Mouse (Mus musculus) cortical plate, adult 2 months (tissue): ENCODE results near the gene Sobp. TPM values are rescaled to one million over a fixed set of nuclear protein-coding genes. Genes with fewer than 3 reads are reported as not detected.

Experiments used
- H3K27ac ChIP-seq: fragments of 200-500 bp; 2 replicates; pipeline ENCODE4 v1.5.1; 2012; ENCODE audit warnings: low read length, control low read depth, inconsistent platforms; ENCODE audit not compliant: insufficient read depth
- H3K4me1 ChIP-seq: fragments of 200-500 bp; 2 replicates; pipeline ENCODE4 v1.6.1; 2011; ENCODE audit warnings: low read length; ENCODE audit not compliant: control insufficient read depth, insufficient read depth
- H3K4me3 ChIP-seq: fragments of 200-500 bp; 2 replicates; pipeline ENCODE4 v1.5.1; 2011; ENCODE audit warnings: mild to moderate bottlenecking, low read length, control low read depth; ENCODE audit not compliant: insufficient read depth
- CTCF ChIP-seq: fragments of 200-500 bp; IDR thresholded peaks from 2 replicates; pipeline ENCODE4 v1.5.1; 2011; ENCODE audit warnings: mild to moderate bottlenecking, control low read depth, low read length; ENCODE audit not compliant: insufficient read depth; ENCODE audit errors: extremely low read depth
- POLR2A ChIP-seq: fragments of 200-500 bp; IDR thresholded peaks from 2 replicates; pipeline ENCODE4 v1.6.1; 2011; ENCODE audit warnings: mild to moderate bottlenecking, low read length, control low read depth; ENCODE audit not compliant: insufficient read depth; ENCODE audit errors: extremely low read depth
- polyA plus RNA-seq: library from polyadenylated mRNA; depleted of rRNA; stranded (reverse); fragments of >200 nt; gene quantifications from 2 replicates; pipeline ENCODE4 v1.2.3, GENCODE M21; 2012

Sobp gene
- polyA plus RNA-seq, 1 experiment, result 21.9 TPM

- Histone ChIP-seq H3K4me3 (no peak overlapping the region), H3K27ac (no peak overlapping the region), H3K4me1 (peaks cover 2% of the 10 kb centered on the region; the same call in 1 of the 2 replicates)
- TF ChIP-seq POLR2A (no peak), CTCF (no peak)
These were observed 169.3 kb downstream of the Sobp start for GRCm38 (mm10) chr10:43005031-43005430.

GRCm38 (mm10) chr10:43004174-43004734, 170.1 kb downstream of the Sobp start:
- H3K4me3 ChIP-seq, result no peak overlapping the region
- peaks cover 2% of the 10 kb centered on the region; the same call in 1 of the 2 replicates for H3K4me1 ChIP-seq
- no peak overlapping the region for H3K27ac ChIP-seq
- TF ChIP-seq POLR2A, result no peak
- TF ChIP-seq CTCF, result no peak

GRCm38 (mm10) chr10:43003466-43003757, 170.9 kb downstream of the Sobp start:
- peaks cover 2% of the 10 kb centered on the region; the same call in 1 of the 2 replicates for H3K4me1 ChIP-seq
- no peak overlapping the region for H3K27ac ChIP-seq
- no peak for TF ChIP-seq CTCF
- TF ChIP-seq POLR2A, result no peak
- H3K4me3 ChIP-seq, result no peak overlapping the region

GRCm38 (mm10) chr10:43002721-43003465, 171.4 kb downstream of the Sobp start:
- H3K27ac ChIP-seq, result no peak overlapping the region
- no peak overlapping the region for H3K4me3 ChIP-seq
- TF ChIP-seq POLR2A, result no peak
- no peak for TF ChIP-seq CTCF
- peaks cover 2% of the 10 kb centered on the region; the same call in 1 of the 2 replicates for H3K4me1 ChIP-seq

DNA sequence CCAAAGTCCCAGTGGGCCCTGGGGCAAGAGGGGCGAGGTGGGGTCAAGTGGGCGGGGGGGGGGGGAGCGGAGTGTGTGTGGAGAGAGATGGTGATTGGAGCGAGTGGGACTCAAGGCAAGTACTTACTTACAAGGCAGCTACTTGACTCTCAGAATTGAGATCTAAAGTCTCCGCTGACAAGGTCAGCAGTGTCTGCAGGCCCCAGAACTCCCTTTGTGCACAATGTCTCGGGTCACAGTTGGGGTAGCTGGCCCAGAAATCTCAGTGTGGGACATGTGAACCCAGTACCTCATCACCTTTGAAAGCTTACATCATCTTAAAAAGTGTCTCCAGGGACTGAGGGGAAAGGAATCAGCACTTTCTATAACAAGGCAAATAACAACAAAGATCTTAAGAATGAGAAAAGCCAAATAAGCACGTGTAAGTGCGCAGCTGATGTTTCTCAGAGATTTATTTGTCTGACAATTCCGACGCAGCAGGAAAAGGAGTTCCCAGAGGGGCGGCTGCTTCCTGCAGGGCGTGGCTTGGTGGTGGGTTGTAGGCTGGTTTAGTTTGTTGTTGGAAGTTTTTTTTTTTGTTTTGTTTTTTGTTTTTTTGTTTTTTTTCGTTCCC, 172.2 kb downstream of the Sobp start:
- Histone ChIP-seq H3K27ac (no peak overlapping the region), H3K4me3 (no peak overlapping the region), H3K4me1 (peaks cover 2% of the 10 kb centered on the region; the same call in 1 of the 2 replicates)
- TF ChIP-seq POLR2A (no peak), CTCF (no peak)

- Histone ChIP-seq H3K4me1 (peaks cover 2% of the 10 kb centered on the region; the same call in 1 of the 2 replicates), H3K27ac (no peak overlapping the region), H3K4me3 (no peak overlapping the region)
- no peak for TF ChIP-seq CTCF
- no peak for TF ChIP-seq POLR2A
These were observed 172.9 kb downstream of the Sobp start for GRCm38 (mm10) chr10:43001433-43001832.

- H3K27ac ChIP-seq, result no peak overlapping the region
- TF ChIP-seq POLR2A (no peak; the same call in 1 of the 2 replicates), CTCF (no peak)
- no peak overlapping the region for H3K4me3 ChIP-seq
- no peaks in the 10 kb centered on the region for H3K4me1 ChIP-seq
These were observed 175.0 kb downstream of the Sobp start for GRCm38 (mm10) chr10:42999324-42999723.

- TF ChIP-seq POLR2A, result no peak
- TF ChIP-seq CTCF, result no peak
- Histone ChIP-seq H3K4me3 (no peak overlapping the region), H3K4me1 (no peaks in the 10 kb centered on the region), H3K27ac (no peak overlapping the region)
These were observed 177.1 kb downstream of the Sobp start for GRCm38 (mm10) chr10:42997278-42997677.

DNA sequence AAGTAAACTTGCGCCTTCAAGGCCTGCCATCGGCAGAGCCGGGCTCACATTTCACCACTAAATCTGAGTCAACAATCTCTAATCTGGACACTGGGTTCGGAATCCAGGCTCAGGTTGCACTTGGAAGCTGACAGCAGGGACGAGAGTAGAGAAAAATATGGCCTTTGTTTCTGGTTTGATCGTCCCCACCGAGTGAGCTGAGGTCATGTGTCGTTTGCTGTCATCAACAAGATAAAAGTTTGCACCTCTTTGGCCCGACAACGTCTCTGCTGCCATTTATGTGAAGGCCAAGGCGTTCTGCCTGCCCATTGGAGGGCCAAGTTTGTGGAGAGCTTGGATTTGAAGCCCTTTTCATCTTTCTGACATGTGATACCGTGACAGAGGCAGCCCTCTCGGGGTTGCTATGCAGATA, 178.8 kb downstream of the Sobp start:
- no peaks in the 10 kb centered on the region for H3K4me1 ChIP-seq
- TF ChIP-seq CTCF, result no peak
- no peak for TF ChIP-seq POLR2A
- H3K27ac ChIP-seq, result no peak overlapping the region
- H3K4me3 ChIP-seq, result no peak overlapping the region

- TF ChIP-seq POLR2A (no peak), CTCF (no peak)
- H3K4me3 ChIP-seq, result no peak overlapping the region
- no peak overlapping the region for H3K27ac ChIP-seq
- no peaks in the 10 kb centered on the region for H3K4me1 ChIP-seq
These were observed 180.0 kb downstream of the Sobp start for GRCm38 (mm10) chr10:42994331-42994782.
